Mouse (Mus musculus): Measurements from ENCODE around the gene Acat3. TPM values are rescaled to one million over a fixed set of nuclear protein-coding genes. Genes with fewer than 3 reads are reported as not detected.

Gene Acat3
- polyA plus RNA-seq, 1 experiment from 2014 or later: 1.00 TPM

DNA sequence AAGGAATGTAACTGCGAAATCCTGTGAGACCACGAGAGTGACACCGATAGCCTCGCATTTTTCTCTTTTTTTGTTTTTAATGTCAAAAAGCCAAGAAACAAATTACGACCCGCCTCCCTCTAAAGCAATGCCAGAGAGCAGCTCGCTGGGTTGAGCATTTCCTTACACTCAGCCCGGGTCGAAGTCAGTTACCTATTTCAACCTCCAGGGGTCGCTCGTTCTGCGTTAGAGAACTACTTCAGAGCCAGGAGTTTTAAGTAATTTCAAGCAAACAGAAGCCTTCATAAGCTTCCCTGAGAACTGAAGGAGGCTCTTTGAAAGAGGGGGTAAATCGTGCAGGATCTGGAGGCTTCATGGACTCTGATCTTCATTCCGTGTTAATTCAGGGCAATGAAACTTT is 60.2 kb downstream of the Acat3 start:
- 0 out of 2 replicates have a peak, but pooled peaks have one; percentile 46 for ATAC-seq (replicated peaks; ENCODE audit: insufficient number of reproducible peaks, low FRiP score, low TSS enrichment, low read depth)

DNA sequence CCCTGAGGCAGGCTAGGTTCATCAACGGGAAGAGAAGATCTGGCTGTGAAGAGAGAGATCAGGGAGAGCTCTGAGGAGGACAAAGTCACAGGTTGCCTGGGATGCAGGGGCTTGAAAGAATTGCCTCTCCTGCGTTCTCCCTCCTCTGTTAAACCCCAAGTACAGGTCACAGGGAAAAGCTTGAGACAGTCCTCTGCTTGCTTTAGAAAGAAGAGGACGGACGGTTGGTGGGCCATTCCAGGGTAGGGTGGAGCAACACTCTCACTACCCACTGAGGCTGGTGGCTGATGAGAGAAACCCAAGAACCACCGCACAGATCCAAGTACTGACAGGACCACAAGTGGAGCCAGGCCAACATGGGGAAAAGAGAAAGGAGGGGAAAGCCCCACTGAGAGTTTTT is 64.7 kb downstream of the Acat3 start, which contains the start of gene Mrgprh:
TSS of gene Mrgprh (plus strand) at position 301 of the 400 bp plus-strand sequence.
- H3K27me3 ChIP-seq (ENCODE audit: control insufficient read depth, insufficient read depth, low read length): no peaks in the 10 kb centered on the region
- H3K36me3 ChIP-seq (replicated peaks; ENCODE audit: control insufficient read depth, insufficient read depth, low read depth, low read length): no peaks in the 10 kb centered on the region
- H3K4me1 ChIP-seq (ENCODE audit: control insufficient read depth, insufficient read depth, low read length): no peaks in the 10 kb centered on the region
- H3K9ac ChIP-seq (replicated peaks; ENCODE audit: low read length): no peak within 1 kb of the TSS
- H3K4me2 ChIP-seq (ENCODE audit: low read depth, low read length): no peak within 1 kb of the TSS
- no peak for DNase-seq (ENCODE audit: low spot score)
- H3K4me3 ChIP-seq (ENCODE audit: low read depth, low read length): no peak within 1 kb of the TSS
- no peak within 1 kb of the TSS for H3K27ac ChIP-seq (replicated peaks; ENCODE audit: low read depth, low read length)
- no peak for ATAC-seq (replicated peaks; ENCODE audit: insufficient number of reproducible peaks, low FRiP score, low TSS enrichment, low read depth)
- no peaks in the 10 kb centered on the region for H3K9me3 ChIP-seq (replicated peaks; ENCODE audit: control insufficient read depth, low read length)
- WGBS: 72% methylated on average over 5 of the region's 5 CpGs

More for the DNA sequence above, 60.2 kb downstream of the Acat3 start:
- Histone ChIP-seq H3K4me1 (ENCODE audit: control insufficient read depth, insufficient read depth, low read length) (no peaks in the 10 kb centered on the region), H3K27me3 (ENCODE audit: control insufficient read depth, insufficient read depth, low read length) (no peaks in the 10 kb centered on the region), H3K4me3 (ENCODE audit: low read depth, low read length) (no peak overlapping the region), H3K9ac (replicated peaks; ENCODE audit: low read length) (no peak overlapping the region), H3K4me2 (ENCODE audit: low read depth, low read length) (0 out of 2 replicates have a peak overlapping the region, but pooled peaks have one; percentile 13), H3K27ac (replicated peaks; ENCODE audit: low read depth, low read length) (no peak overlapping the region), H3K9me3 (replicated peaks; ENCODE audit: control insufficient read depth, low read length) (no peaks in the 10 kb centered on the region), H3K36me3 (replicated peaks; ENCODE audit: control insufficient read depth, insufficient read depth, low read depth, low read length) (no peaks in the 10 kb centered on the region)
- WGBS: 5% methylated on average over 14 of the region's 14 CpGs
- DNase-seq (ENCODE audit: low spot score): peak; percentile 95

Other genes with a start within 250 kb of the Acat3 start
- 19.4 and 19.6 TPM in 2 replicates for gene Igf2r, start 170.9 kb downstream of the Acat3 start, polyA plus RNA-seq (2014; fragmentation: Nextera tagmentation; extraction: Ambion mirVana)
- 0.18 and 0.42 TPM in 2 replicates for gene Mas1, start 72.5 kb downstream of the Acat3 start, polyA plus RNA-seq (2014; fragmentation: Nextera tagmentation; extraction: Ambion mirVana)
- not detected in 2 replicates for gene Mrgprh, start 64.6 kb downstream of the Acat3 start, polyA plus RNA-seq (2014; fragmentation: Nextera tagmentation; extraction: Ambion mirVana)
- gene Pnldc1, start 30.4 kb downstream of the Acat3 start, polyA plus RNA-seq (2014; fragmentation: Nextera tagmentation; extraction: Ambion mirVana): 1.6 and 2.3 TPM in 2 replicates
- gene Tcp1, start 24.9 kb downstream of the Acat3 start, polyA plus RNA-seq (2014; fragmentation: Nextera tagmentation; extraction: Ambion mirVana): 644 and 679 TPM in 2 replicates
- gene Mrpl18, start 24.3 kb downstream of the Acat3 start, polyA plus RNA-seq (2014; fragmentation: Nextera tagmentation; extraction: Ambion mirVana): 172 and 188 TPM in 2 replicates
- 291 and 296 TPM in 2 replicates for gene Acat2, start 20.1 kb upstream of the Acat3 start, polyA plus RNA-seq (2014; fragmentation: Nextera tagmentation; extraction: Ambion mirVana)
- 151 and 158 TPM in 2 replicates for gene Wtap, start 53.6 kb upstream of the Acat3 start, polyA plus RNA-seq (2014; fragmentation: Nextera tagmentation; extraction: Ambion mirVana)
- 89.6 and 97.7 TPM in 2 replicates for gene Sod2, start 66.2 kb upstream of the Acat3 start, polyA plus RNA-seq (2014; fragmentation: Nextera tagmentation; extraction: Ambion mirVana)
- gene Gpr31b, start 111.7 kb upstream of the Acat3 start, polyA plus RNA-seq (2014; fragmentation: Nextera tagmentation; extraction: Ambion mirVana): not detected in 2 replicates
- gene Tcp10b, start 120.5 kb upstream of the Acat3 start, polyA plus RNA-seq (2014; fragmentation: Nextera tagmentation; extraction: Ambion mirVana): not detected in 2 replicates
- not detected in 2 replicates for gene Unc93a, start 191.2 kb upstream of the Acat3 start, polyA plus RNA-seq (2014; fragmentation: Nextera tagmentation; extraction: Ambion mirVana)